Mouse (Mus musculus) adrenal gland, adult 2 months (tissue): ENCODE measurements at regions not wholly inside any gene's neighbourhood (a gene's known extent, or its start where the extent isn't known, plus 50 kb on each side); places are given as distances from the start of the nearest gene placed in this dataset.
"Not testable (repeated sequence)": the region's sequence is repeated elsewhere in the genome, so short reads cannot be mapped to it uniquely, and the experiment has no call there.

ENCODE experiments used
- DNase-seq: peaks from one replicate; pipeline ENCODE4 v3.0.0; 2021

DNA sequence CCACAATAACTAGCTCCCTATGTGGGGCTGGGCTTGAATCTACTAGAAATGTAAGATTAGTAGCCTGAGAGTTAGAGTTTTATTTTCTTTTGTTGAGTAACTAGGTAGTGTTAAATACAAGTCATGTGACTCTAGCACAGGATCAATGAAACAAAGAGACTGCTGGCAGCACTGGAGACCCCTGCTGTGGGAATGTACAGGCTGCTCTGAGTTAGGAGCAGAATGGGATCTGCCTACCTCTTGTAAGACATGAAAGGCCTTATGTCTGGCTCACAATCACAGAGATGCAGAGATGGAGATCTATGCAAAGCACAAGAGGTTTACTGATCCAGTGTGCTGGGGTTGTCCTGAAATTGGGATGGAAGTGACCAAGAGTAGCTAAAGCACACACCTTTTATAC is 193.9 kb upstream of the Kcnmb2 start:
- not testable (repeated sequence) for DNase-seq

GRCm38 (mm10) chr3:31741289-31741688 is 161.0 kb upstream of the Kcnmb2 start:
- no peak for DNase-seq

DNA sequence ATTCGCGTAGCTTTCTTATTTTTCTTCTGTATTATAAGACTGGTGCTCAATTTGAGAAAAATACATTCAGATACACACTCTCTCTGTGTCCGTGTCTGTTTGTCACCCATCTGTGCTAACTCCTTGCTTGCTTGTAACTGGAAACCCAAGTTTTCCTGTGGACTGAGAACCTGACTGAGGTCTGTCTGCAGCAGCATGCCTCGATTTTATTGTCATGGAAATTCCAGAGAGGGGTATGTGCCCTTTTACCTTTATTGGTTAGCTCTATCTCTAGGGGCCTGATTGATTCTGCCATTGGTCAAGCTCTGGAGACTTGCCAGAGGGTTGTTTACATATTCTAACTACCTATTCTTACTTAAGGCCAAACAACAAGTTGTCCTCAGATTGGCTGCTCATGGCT is 146.4 kb upstream of the Kcnmb2 start:
- DNase-seq: no peak

GRCm38 (mm10) chr3:31769193-31769592 is 133.1 kb upstream of the Kcnmb2 start:
- DNase-seq: no peak

- peak; percentile 8 for DNase-seq
These were observed 111.9 kb upstream of the Kcnmb2 start for GRCm38 (mm10) chr3:31790342-31790970.

- no peak for DNase-seq
These were observed 108.8 kb upstream of the Kcnmb2 start for GRCm38 (mm10) chr3:31793466-31794040.

- no peak for DNase-seq
These were observed 105.7 kb upstream of the Kcnmb2 start for GRCm38 (mm10) chr3:31796621-31797020.

- DNase-seq: no peak
These were observed 103.1 kb upstream of the Kcnmb2 start for GRCm38 (mm10) chr3:31799192-31799591.

DNA sequence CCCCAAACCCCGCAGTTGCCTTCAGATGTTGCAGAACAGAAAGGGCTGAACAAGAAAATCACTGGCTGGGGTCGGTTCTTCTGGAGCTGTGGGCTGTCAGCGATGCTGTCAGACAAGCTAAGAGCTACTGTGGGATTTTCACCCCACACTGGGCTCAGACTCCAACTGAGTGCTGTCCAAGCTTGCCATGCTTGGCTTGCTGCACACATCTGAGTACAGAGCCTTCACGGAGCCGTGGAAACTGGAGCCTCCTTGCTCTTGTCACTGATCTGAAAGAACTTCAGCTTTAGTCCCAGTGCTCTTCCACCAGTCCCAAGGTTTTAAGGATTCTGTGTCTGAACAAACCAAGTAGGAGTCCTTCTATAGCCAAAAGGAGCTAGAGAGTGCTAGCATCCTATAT is 98.3 kb upstream of the Kcnmb2 start:
- DNase-seq: no peak

GRCm38 (mm10) chr3:31807741-31808140 is 94.6 kb upstream of the Kcnmb2 start:
- DNase-seq: no peak

DNA sequence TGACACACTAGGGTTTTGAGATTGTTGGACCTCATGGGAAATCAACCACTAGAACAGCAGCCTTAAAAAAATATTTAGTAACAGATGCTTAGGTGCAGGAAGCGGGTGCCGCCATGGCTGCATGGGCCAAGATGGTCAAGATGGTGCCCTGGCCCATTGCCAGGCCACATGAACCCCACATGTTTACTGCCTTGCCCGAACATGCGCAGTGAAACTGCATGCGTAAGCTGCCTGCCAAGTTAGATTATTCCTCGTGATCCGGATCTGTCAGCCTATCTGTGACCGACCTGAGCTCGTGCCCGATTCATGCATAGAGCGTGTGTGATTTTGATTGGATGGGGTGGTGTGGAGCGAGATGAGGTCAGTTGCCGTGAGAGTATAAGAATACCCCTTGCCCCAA is 93.2 kb upstream of the Kcnmb2 start:
- DNase-seq: not testable (repeated sequence)

GRCm38 (mm10) chr3:31811232-31811631 is 91.1 kb upstream of the Kcnmb2 start:
- no peak for DNase-seq

DNA sequence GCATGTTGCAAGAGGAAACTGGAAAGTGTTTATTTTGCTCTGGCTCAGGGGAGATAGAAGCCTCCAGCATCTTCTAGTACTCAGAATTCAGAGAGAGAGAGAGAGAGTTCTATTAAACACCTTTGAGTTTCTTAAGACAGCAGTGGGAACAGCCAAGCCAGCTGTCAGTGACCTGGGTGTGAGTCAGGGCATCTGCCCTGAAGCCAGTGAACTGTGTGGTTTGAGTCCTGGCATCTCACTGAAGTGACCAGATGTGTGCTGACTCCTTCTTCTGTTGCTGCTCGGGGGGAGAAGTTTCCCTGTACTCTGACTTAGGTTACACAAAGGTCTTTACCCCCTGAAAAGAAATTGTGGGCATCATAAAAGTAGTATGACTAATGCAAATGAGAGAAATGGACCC is 70.4 kb upstream of the Kcnmb2 start:
- no peak for DNase-seq

DNA sequence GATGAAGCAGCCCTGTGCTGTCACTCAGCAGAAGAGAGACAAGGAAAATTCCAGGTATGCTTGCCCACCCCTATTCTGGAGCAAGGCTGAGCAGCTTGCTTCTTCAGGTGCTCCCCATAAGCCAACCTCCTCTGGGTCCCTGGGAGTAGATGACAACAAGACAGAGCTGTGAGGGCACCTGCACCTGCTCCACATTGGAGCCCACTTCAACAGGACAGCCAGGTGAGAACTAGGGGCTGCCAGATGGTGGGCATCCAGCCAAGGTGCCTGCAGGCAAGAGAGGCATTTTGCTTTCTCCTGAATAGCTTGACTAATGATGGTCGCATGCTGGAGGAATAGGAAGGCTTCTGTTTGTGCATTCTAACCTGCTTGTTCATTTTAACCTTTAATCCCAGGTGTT is 61.1 kb upstream of the Kcnmb2 start:
- DNase-seq: no peak

- no peak for DNase-seq
These were observed 55.2 kb upstream of the Kcnmb2 start for GRCm38 (mm10) chr3:31847087-31847486.
